Mouse (Mus musculus) neural tube, embryonic 12.5 days (tissue): ENCODE results near the gene Syt10. TPM values are rescaled to one million over a fixed set of nuclear protein-coding genes. Genes with fewer than 3 reads are reported as not detected.
"Not testable (repeated sequence)": the region's sequence is repeated elsewhere in the genome, so short reads cannot be mapped to it uniquely, and the experiment has no call there.

ENCODE experiments used
- ATAC-seq: fragments of 200-750 bp; cut with Nextera tagmentation; 2 replicates; pipeline ENCODE4 v1.8.0; 2017; ENCODE audit warnings: low read depth, mild to moderate bottlenecking, moderate TSS enrichment, moderate library complexity; ENCODE audit not compliant: low FRiP score
- H3K27ac ChIP-seq: fragments of 300-500 bp; sonication (generic); 2 replicates; pipeline ENCODE4 v1.5.1; 2016
- H3K27me3 ChIP-seq: fragments of 300-500 bp; sonication (generic); replicated peaks from 2 replicates; pipeline ENCODE4 v1.6.1; 2016; ENCODE audit warnings: mild to moderate bottlenecking
- H3K36me3 ChIP-seq: fragments of 300-500 bp; sonication (generic); 2 replicates; pipeline ENCODE4 v1.6.1; 2016; ENCODE audit warnings: mild to moderate bottlenecking
- H3K4me1 ChIP-seq: fragments of 300-500 bp; sonication (generic); 2 replicates; pipeline ENCODE4 v1.6.1; 2016
- H3K4me2 ChIP-seq: fragments of 300-500 bp; sonication (generic); replicated peaks from 2 replicates; pipeline ENCODE4 v1.6.1; 2016; ENCODE audit warnings: mild to moderate bottlenecking
- H3K4me3 ChIP-seq: fragments of 300-500 bp; sonication (generic); 2 replicates; pipeline ENCODE4 v1.5.1; 2016
- H3K9ac ChIP-seq: fragments of 300-500 bp; sonication (generic); 2 replicates; pipeline ENCODE4 v1.6.1; 2016; ENCODE audit warnings: mild to moderate bottlenecking
- H3K9me3 ChIP-seq: fragments of 300-500 bp; sonication (generic); 2 replicates; pipeline ENCODE4 v1.6.1; 2016; ENCODE audit warnings: mild to moderate bottlenecking
- WGBS: fragments of 180-500 bp; shearing (Covaris S2); methylation state at CpG from one replicate; pipeline ENCODE4 v1.1.7; 2016; 5-methylcytosine and 5-hydroxymethylcytosine counted together
- microRNA-seq: library from miRNA; unstranded; fragments of <30 nt; microRNA quantifications from one replicate; pipeline ENCODE4, GENCODE M21; 2017
- polyA plus RNA-seq: library from polyadenylated mRNA; unstranded; fragments of >200 nt; fragmentation: Nextera tagmentation; extraction: Ambion mirVana; gene quantifications from 2 replicates; pipeline ENCODE4 v1.2.1, GENCODE M21; 2016

Syt10 gene
- polyA plus RNA-seq, result 0.37 and 0.42 TPM in 2 replicates

DNA sequence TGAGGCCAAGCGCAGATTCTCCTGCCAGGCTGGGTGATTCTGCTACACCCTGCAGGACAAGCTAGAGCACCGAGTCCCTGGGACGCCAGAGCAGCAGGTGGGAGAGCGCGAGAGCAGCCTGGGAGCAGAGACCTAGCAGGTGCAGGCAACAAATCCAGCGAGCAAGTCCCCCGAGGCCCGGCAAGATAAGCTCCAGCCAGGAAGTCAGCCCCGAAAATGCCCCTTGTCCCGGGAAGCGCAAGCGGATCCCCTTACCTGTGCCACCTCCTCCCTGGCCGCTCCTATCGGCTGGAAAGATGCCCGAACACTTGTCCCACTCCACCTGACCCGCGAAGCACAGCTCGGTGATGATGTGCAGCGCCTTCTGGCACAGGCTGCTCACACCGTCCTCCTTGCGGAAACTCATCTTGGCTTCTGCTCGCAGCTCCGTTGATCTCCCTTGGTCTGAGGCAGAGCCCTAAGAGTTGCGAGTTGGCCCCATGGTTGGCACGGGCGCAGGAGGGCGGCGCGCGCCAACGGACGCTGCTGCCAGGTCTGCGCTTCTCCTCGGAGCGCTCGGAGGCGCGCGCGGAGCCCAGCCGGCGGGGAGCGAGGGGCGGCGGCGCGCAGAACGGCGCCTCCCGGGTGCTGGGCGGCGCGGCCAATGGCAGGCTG lies at the start of gene Syt10:
Syt10 (minus strand) TSS at position 497 of the 654 bp plus-strand sequence.
- Histone ChIP-seq H3K4me1 (peaks cover 9% of the 10 kb centered on the region), H3K27me3 (peaks cover 33% of the 10 kb centered on the region), H3K36me3 (no peaks in the 10 kb centered on the region), H3K4me3 (peak within 1 kb of the TSS; percentile 52), H3K9me3 (no peaks in the 10 kb centered on the region), H3K27ac (no peak within 1 kb of the TSS), H3K4me2 (peak within 1 kb of the TSS; percentile 86), H3K9ac (peak within 1 kb of the TSS; percentile 54)
- WGBS, result 1% methylated on average over 53 of the region's 53 CpGs
- ATAC-seq, result peak; percentile 61

DNA sequence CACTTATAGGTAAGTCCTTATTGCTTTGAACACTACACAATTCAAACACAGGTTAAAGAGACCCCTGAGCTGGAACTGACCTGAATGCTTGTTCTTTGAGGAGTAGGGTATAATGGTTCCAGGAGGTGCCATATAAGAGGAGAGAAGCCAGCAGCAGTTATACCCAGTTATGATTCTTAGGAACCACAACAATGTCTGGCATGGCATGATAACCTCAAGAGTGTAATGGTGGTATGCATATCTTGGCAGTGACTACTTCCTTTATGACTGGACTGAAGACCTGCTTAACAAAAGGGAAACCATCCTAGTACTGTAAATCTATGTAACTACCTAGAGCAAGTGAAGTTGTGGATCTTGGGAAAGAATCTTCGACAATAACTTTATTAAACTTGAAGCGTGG lies 42.1 kb upstream of the Syt10 start:
- Histone ChIP-seq H3K9me3 (no peaks in the 10 kb centered on the region), H3K4me2 (no peak overlapping the region), H3K4me3 (no peak overlapping the region), H3K27me3 (no peaks in the 10 kb centered on the region), H3K36me3 (no peaks in the 10 kb centered on the region), H3K4me1 (no peaks in the 10 kb centered on the region), H3K27ac (no peak overlapping the region), H3K9ac (no peak overlapping the region)
- ATAC-seq, result no peak
- WGBS, result 94% methylated on average over 2 of the region's 2 CpGs

DNA sequence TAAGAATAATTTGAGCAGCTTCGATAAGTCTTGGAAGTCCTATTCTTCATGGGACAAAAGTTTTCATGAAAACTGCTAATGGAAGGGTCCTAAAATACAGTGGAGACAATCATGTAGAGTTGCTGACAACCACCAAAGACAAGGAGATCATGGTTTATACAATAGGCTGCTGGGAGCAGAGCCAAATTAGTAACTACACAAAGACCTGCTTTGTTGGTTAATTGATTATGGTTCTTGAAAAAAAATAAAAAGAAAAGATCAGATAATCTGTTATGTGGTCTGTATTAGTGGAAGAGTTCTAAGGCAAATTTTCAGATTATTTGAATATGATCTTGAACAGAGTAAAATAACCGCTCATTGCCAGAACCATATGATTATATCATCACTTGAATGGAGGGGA lies 37.3 kb upstream of the Syt10 start:
- 94% methylated on average over 2 of the region's 2 CpGs for WGBS
- H3K36me3 ChIP-seq, result no peaks in the 10 kb centered on the region
- H3K27me3 ChIP-seq, result no peaks in the 10 kb centered on the region
- H3K9ac ChIP-seq, result no peak overlapping the region
- H3K27ac ChIP-seq, result no peak overlapping the region
- H3K9me3 ChIP-seq, result no peaks in the 10 kb centered on the region
- no peak overlapping the region for H3K4me3 ChIP-seq
- no peaks in the 10 kb centered on the region for H3K4me1 ChIP-seq
- ATAC-seq, result no peak
- no peak overlapping the region for H3K4me2 ChIP-seq

DNA sequence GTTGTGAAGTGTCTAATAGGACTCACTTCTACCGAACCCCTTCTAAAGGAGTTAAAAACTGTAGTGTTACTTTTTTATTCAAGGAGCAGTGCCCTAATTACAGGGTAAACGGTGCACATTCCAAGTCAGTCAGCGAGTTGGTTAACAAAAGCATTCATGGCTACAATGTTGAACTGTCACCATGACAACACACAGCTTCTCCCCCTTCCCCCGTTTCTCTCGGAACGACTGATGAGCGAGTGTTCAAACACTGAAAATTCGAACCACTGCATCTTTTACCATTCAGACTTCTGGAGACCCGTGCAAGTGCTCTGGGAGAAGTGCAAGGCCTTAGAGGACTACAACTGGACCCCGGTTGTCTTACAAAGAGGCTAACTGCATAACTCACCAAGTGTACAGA lies 25.6 kb downstream of the Syt10 start:
- Histone ChIP-seq H3K9ac (no peak overlapping the region), H3K27me3 (no peaks in the 10 kb centered on the region), H3K4me2 (no peak overlapping the region; the same call in 1 of the 2 replicates), H3K36me3 (no peaks in the 10 kb centered on the region), H3K27ac (no peak overlapping the region), H3K9me3 (no peaks in the 10 kb centered on the region), H3K4me3 (no peak overlapping the region), H3K4me1 (no peaks in the 10 kb centered on the region)
- WGBS, result 24% methylated on average over 10 of the region's 10 CpGs
- peak; percentile 74; the same call in 1 of the 2 replicates for ATAC-seq

DNA sequence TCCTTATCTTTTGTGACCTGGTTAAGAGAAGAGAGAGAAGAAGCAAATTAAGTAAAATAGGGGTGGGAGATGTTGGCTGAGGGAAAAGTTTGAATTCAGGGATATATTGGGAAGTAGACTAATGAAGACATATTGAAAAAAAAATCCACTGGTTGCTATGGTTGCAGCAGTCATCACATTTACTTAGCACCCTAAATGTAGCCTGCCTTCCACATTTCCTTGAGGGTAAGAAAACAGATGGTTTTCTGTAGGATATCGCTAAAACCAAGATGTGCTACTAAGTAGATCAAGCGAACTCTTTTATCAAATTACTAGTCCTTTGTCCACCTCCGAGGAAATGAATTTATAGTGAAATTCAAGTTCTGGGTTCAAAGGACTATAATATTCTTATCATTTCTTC lies 37.2 kb downstream of the Syt10 start:
- ATAC-seq, result no peak
- WGBS, result 87% methylated on average over 3 of the region's 3 CpGs

DNA sequence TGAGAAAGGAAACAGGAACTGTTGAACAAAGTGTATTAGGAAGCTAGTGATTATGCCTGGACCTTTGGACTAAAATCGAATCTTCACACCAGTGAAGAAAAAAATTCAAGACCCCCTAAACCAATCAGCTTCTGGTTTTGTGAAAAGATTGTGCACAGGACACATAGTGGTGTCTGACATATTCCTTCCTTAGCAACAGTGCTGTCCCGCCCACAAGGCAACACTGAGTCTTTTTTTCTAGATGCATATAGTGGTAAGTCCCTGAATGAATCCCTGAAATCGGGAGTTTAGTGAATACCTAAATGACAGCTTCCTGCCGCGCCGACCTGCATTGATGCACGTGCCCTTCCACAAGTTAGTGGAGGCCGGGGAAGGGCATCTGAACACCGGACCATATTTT lies 61.7 kb downstream of the Syt10 start:
- Histone ChIP-seq H3K9me3 (no peaks in the 10 kb centered on the region), H3K27me3 (no peaks in the 10 kb centered on the region), H3K36me3 (no peaks in the 10 kb centered on the region), H3K4me1 (no peaks in the 10 kb centered on the region), H3K4me2 (no peak overlapping the region), H3K4me3 (no peak overlapping the region), H3K9ac (no peak overlapping the region), H3K27ac (no peak overlapping the region)
- 74% methylated on average over 9 of the region's 9 CpGs for WGBS
- ATAC-seq, result no peak

More for the DNA sequence above, 37.2 kb downstream of the Syt10 start:
- Histone ChIP-seq H3K27me3 (no peaks in the 10 kb centered on the region), H3K27ac (no peak overlapping the region), H3K4me1 (no peaks in the 10 kb centered on the region), H3K36me3 (no peaks in the 10 kb centered on the region), H3K9me3 (no peaks in the 10 kb centered on the region), H3K4me2 (no peak overlapping the region), H3K9ac (no peak overlapping the region), H3K4me3 (no peak overlapping the region)

DNA sequence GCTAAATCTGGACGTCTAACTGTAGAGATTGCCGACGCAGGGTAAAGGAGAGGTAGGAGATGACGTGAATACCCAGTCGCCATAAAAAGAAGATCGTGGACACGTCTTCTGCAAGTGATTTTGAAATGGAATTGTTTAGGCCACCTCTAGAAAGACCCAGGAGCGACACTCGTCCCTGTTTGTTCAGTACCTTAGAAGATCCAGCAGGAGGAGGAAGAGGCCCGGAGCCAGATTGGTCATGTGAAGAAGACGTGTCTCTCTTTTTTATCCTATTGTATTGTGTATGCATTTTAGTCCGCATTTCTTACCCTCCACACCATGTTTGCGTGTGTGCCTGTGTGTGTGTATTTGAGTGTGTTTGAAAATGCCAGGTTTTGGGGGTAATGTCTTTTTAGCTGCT lies 75.6 kb downstream of the Syt10 start:
- H3K9me3 ChIP-seq, H3K36me3 ChIP-seq, H3K4me2 ChIP-seq, H3K9ac ChIP-seq, H3K4me1 ChIP-seq, ATAC-seq, H3K27me3 ChIP-seq, H3K27ac ChIP-seq, H3K4me3 ChIP-seq: not testable (repeated sequence)
- 86% methylated on average over 13 of the region's 13 CpGs for whole genome bisulfite sequencing

DNA sequence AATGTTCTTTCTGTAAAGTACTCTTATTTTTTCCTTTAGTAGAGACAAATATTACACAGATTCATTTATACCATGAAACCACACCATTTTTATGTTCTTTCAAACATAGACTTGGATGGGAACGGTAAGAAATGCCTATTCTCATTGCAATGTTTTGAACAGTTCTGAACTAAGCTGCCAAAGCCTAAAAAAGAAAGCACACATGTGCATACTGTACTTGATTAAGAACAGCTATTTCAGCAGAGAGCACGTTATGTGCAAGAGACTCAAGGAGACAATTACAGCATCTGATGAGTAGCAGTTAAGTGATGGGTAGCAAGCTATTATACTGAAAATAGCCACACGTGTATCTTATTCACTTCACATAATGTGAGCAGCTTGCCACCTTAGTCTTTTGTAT lies 108.0 kb downstream of the Syt10 start:
- 78% methylated on average over 3 of the region's 3 CpGs for WGBS
- Histone ChIP-seq H3K27me3 (no peaks in the 10 kb centered on the region), H3K27ac (no peak overlapping the region), H3K4me1 (no peaks in the 10 kb centered on the region), H3K9ac (no peak overlapping the region), H3K36me3 (no peaks in the 10 kb centered on the region), H3K4me2 (no peak overlapping the region), H3K9me3 (no peaks in the 10 kb centered on the region), H3K4me3 (no peak overlapping the region)
- no peak for ATAC-seq

Small RNA genes within 50 kb of the gene (microRNA-seq; reads per million reads assigned to microRNA genes)
- gene Gm24643, result not detected

Other genes with a start within 250 kb of the Syt10 start
- gene Rabl2, start 249.9 kb downstream of the Syt10 start, polyA plus RNA-seq, result 74.7 and 82.9 TPM in 2 replicates